Mouse (Mus musculus) lung, postnatal 0 days (tissue): ENCODE data around the gene Avp.

ENCODE experiments used
- CTCF ChIP-seq: IDR thresholded peaks from 2 replicates; pipeline ENCODE4 v1.5.1; 2016; ENCODE audit warnings: antibody characterized with exemption, mild to moderate bottlenecking
- EP300 ChIP-seq: IDR thresholded peaks from 2 replicates; pipeline ENCODE4 v1.6.1; 2016; ENCODE audit warnings: antibody characterized with exemption, mild to moderate bottlenecking, control low read depth

DNA sequence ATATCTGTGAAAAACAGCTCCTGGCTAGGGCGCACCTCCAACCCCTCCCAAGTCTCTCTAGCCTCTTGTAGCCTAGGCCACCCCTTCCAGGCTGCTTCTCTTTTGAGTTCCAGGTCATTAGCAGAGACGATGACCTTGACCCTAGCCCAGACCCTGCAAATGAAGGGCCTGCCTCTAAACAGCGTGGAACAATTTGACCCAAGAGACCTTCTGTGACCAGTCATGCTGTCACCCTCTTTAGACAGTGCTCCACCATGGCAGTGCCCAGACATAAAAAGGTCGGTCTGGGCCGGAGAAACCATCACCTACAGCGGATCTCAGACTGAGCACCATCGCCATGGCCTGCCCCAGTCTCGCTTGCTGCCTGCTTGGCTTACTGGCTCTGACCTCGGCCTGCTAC is 6.5 kb downstream of the Avp start, which contains the start of gene Oxt:
- TF ChIP-seq CTCF (no peak), EP300 (no peak)
